Mouse (Mus musculus) cerebellum, adult 11-12 months (tissue): ENCODE data around the gene Bahcc1.

Experiments used
- DNase-seq: peaks from one replicate; pipeline ENCODE4 v3.0.0; 2022

Gene Bahcc1

GRCm38 (mm10) chr11:120303119-120303518 is 70.4 kb downstream of the Bahcc1 start:
- no peak for DNase-seq

GRCm38 (mm10) chr11:120303559-120304349 is 71.0 kb downstream of the Bahcc1 start:
- no peak for DNase-seq

- peak; percentile 56 for DNase-seq
Observed at GRCm38 (mm10) chr11:120304350-120304694, 71.6 kb downstream of the Bahcc1 start.

GRCm38 (mm10) chr11:120304886-120305534 is 72.3 kb downstream of the Bahcc1 start:
- DNase-seq = peak; percentile 91

- DNase-seq = peak; percentile 41
Observed at GRCm38 (mm10) chr11:120305535-120306365, 73.0 kb downstream of the Bahcc1 start.

- DNase-seq = peak; percentile 56
Observed at GRCm38 (mm10) chr11:120306366-120307131, 73.8 kb downstream of the Bahcc1 start.

- peak; percentile 49 for DNase-seq
Observed at GRCm38 (mm10) chr11:120307132-120307413, 74.3 kb downstream of the Bahcc1 start.

- DNase-seq = peak; percentile 90
Observed at GRCm38 (mm10) chr11:120307566-120308430, 75.1 kb downstream of the Bahcc1 start.

GRCm38 (mm10) chr11:120308441-120309320 is 75.9 kb downstream of the Bahcc1 start:
- DNase-seq = peak; percentile 39

GRCm38 (mm10) chr11:120310813-120311312 is 78.1 kb downstream of the Bahcc1 start:
- DNase-seq = peak; percentile 95

- peak; percentile 52 for DNase-seq
Observed at GRCm38 (mm10) chr11:120311561-120311960, 78.8 kb downstream of the Bahcc1 start.

GRCm38 (mm10) chr11:120312069-120312468 is 79.3 kb downstream of the Bahcc1 start:
- peak; percentile 25 for DNase-seq

- no peak for DNase-seq
Observed at GRCm38 (mm10) chr11:120313906-120314685, 81.3 kb downstream of the Bahcc1 start.

GRCm38 (mm10) chr11:120314721-120315415 is 82.1 kb downstream of the Bahcc1 start:
- no peak for DNase-seq

GRCm38 (mm10) chr11:120315416-120315761 is 82.6 kb downstream of the Bahcc1 start:
- peak; percentile 72 for DNase-seq

GRCm38 (mm10) chr11:120315832-120316689 is 83.3 kb downstream of the Bahcc1 start:
- peak; percentile 96 for DNase-seq

GRCm38 (mm10) chr11:120316690-120317254 is 84.0 kb downstream of the Bahcc1 start:
- no peak for DNase-seq

GRCm38 (mm10) chr11:120317456-120317855 is 84.7 kb downstream of the Bahcc1 start:
- no peak for DNase-seq
